Mouse (Mus musculus): ENCODE measurements at regions not wholly inside any gene's neighbourhood (a gene's known extent, or its start where the extent isn't known, plus 50 kb on each side); places are given as distances from the start of the nearest gene placed in this dataset.
A peak's percentile ranks its signal among the peaks of the same experiment; 100 is the strongest.
"Not testable (repeated sequence)": the region's sequence is repeated elsewhere in the genome, so short reads cannot be mapped to it uniquely, and the experiment has no call there.

GRCm38 (mm10) chr12:51187726-51188125 lies 160.1 kb upstream of the G2e3 start:
- Histone ChIP-seq H3K27ac (replicated peaks) (no peak overlapping the region), H3K4me2 (replicated peaks) (no peak overlapping the region), H3K9ac (no peak overlapping the region), H3K9me3 (replicated peaks) (no peaks in the 10 kb centered on the region), H3K4me3 (replicated peaks) (no peak overlapping the region), H3K27me3 (no peaks in the 10 kb centered on the region), H3K36me3 (no peaks in the 10 kb centered on the region), H3K4me1 (no peaks in the 10 kb centered on the region)
- ATAC-seq (ENCODE audit: insufficient number of reproducible peaks, low FRiP score, low TSS enrichment, low read depth), result no peak
- WGBS, result 75% methylated on average over 6 of the region's 6 CpGs

- H3K4me2 ChIP-seq (replicated peaks), result no peak overlapping the region
- ATAC-seq (ENCODE audit: insufficient number of reproducible peaks, low FRiP score, low TSS enrichment, low read depth), result no peak; the same call in 1 of the 2 replicates
- H3K9me3 ChIP-seq (replicated peaks), result no peaks in the 10 kb centered on the region
- H3K9ac ChIP-seq, result no peak overlapping the region
- no peak overlapping the region for H3K4me3 ChIP-seq (replicated peaks)
- no peaks in the 10 kb centered on the region for H3K27me3 ChIP-seq
- H3K36me3 ChIP-seq, result no peaks in the 10 kb centered on the region
- 59% methylated on average over 8 of the region's 8 CpGs for WGBS
- no peak overlapping the region for H3K27ac ChIP-seq (replicated peaks)
- no peaks in the 10 kb centered on the region for H3K4me1 ChIP-seq
These were observed 162.1 kb upstream of the G2e3 start for GRCm38 (mm10) chr12:51185751-51186150.

GRCm38 (mm10) chr12:51174906-51175756 lies 172.7 kb upstream of the G2e3 start:
- Histone ChIP-seq H3K4me1 (no peaks in the 10 kb centered on the region), H3K4me2 (replicated peaks) (no peak overlapping the region), H3K9ac (no peak overlapping the region), H3K4me3 (replicated peaks) (no peak overlapping the region), H3K36me3 (no peaks in the 10 kb centered on the region), H3K27me3 (no peaks in the 10 kb centered on the region), H3K9me3 (replicated peaks) (no peaks in the 10 kb centered on the region), H3K27ac (replicated peaks) (no peak overlapping the region)
- WGBS, result 45% methylated on average over 16 of the region's 16 CpGs
- ATAC-seq (ENCODE audit: insufficient number of reproducible peaks, low FRiP score, low TSS enrichment, low read depth), result no peak

GRCm38 (mm10) chr12:51165186-51165585 lies 182.7 kb upstream of the G2e3 start:
- Histone ChIP-seq H3K4me3 (replicated peaks) (no peak overlapping the region), H3K4me1 (no peaks in the 10 kb centered on the region), H3K36me3 (no peaks in the 10 kb centered on the region), H3K9me3 (replicated peaks) (no peaks in the 10 kb centered on the region), H3K27me3 (no peaks in the 10 kb centered on the region), H3K9ac (no peak overlapping the region), H3K4me2 (replicated peaks) (no peak overlapping the region), H3K27ac (replicated peaks) (no peak overlapping the region)
- no peak for ATAC-seq (ENCODE audit: insufficient number of reproducible peaks, low FRiP score, low TSS enrichment, low read depth)
- WGBS, result 90% methylated on average over 7 of the region's 7 CpGs

- Histone ChIP-seq H3K4me3 (replicated peaks) (no peak overlapping the region), H3K9me3 (replicated peaks) (no peaks in the 10 kb centered on the region), H3K4me2 (replicated peaks) (no peak overlapping the region), H3K27me3 (no peaks in the 10 kb centered on the region), H3K27ac (replicated peaks) (no peak overlapping the region), H3K9ac (no peak overlapping the region), H3K4me1 (no peaks in the 10 kb centered on the region), H3K36me3 (no peaks in the 10 kb centered on the region)
- WGBS, result 66% methylated on average over 1 of the region's 1 CpGs
- no peak for ATAC-seq (ENCODE audit: insufficient number of reproducible peaks, low FRiP score, low TSS enrichment, low read depth)
These were observed 186.9 kb upstream of the G2e3 start for GRCm38 (mm10) chr12:51160995-51161394.

GRCm38 (mm10) chr12:51160122-51160521 lies 187.7 kb upstream of the G2e3 start:
- Histone ChIP-seq H3K27me3 (no peaks in the 10 kb centered on the region), H3K9me3 (replicated peaks) (no peaks in the 10 kb centered on the region), H3K27ac (replicated peaks) (no peak overlapping the region), H3K36me3 (no peaks in the 10 kb centered on the region), H3K4me3 (replicated peaks) (no peak overlapping the region), H3K9ac (no peak overlapping the region), H3K4me2 (replicated peaks) (no peak overlapping the region), H3K4me1 (no peaks in the 10 kb centered on the region)
- WGBS, result 71% methylated on average over 1 of the region's 1 CpGs
- no peak for ATAC-seq (ENCODE audit: insufficient number of reproducible peaks, low FRiP score, low TSS enrichment, low read depth)

GRCm38 (mm10) chr12:51147963-51148362 lies 199.9 kb upstream of the G2e3 start:
- no peak overlapping the region for H3K4me3 ChIP-seq (replicated peaks)
- no peaks in the 10 kb centered on the region for H3K27me3 ChIP-seq
- H3K4me2 ChIP-seq (replicated peaks), result no peak overlapping the region
- WGBS, result 72% methylated on average over 8 of the region's 8 CpGs
- H3K9ac ChIP-seq, result no peak overlapping the region
- ATAC-seq (ENCODE audit: insufficient number of reproducible peaks, low FRiP score, low TSS enrichment, low read depth), result no peak
- no peaks in the 10 kb centered on the region for H3K4me1 ChIP-seq
- H3K9me3 ChIP-seq (replicated peaks), result no peaks in the 10 kb centered on the region
- no peak overlapping the region for H3K27ac ChIP-seq (replicated peaks)
- H3K36me3 ChIP-seq, result no peaks in the 10 kb centered on the region

- H3K9ac ChIP-seq, result no peak overlapping the region
- H3K36me3 ChIP-seq, result no peaks in the 10 kb centered on the region
- H3K27ac ChIP-seq (replicated peaks), result no peak overlapping the region
- no peak overlapping the region for H3K4me3 ChIP-seq (replicated peaks)
- H3K9me3 ChIP-seq (replicated peaks), result no peaks in the 10 kb centered on the region
- no peaks in the 10 kb centered on the region for H3K27me3 ChIP-seq
- H3K4me1 ChIP-seq, result no peaks in the 10 kb centered on the region
- H3K4me2 ChIP-seq (replicated peaks), result no peak overlapping the region
- ATAC-seq (ENCODE audit: insufficient number of reproducible peaks, low FRiP score, low TSS enrichment, low read depth), result no peak
These were observed 204.0 kb upstream of the G2e3 start for GRCm38 (mm10) chr12:51143840-51144239.

GRCm38 (mm10) chr12:51143196-51143595 lies 204.7 kb upstream of the G2e3 start:
- Histone ChIP-seq H3K9ac (no peak overlapping the region), H3K4me1 (no peaks in the 10 kb centered on the region), H3K36me3 (no peaks in the 10 kb centered on the region), H3K27ac (replicated peaks) (no peak overlapping the region), H3K4me3 (replicated peaks) (no peak overlapping the region), H3K9me3 (replicated peaks) (no peaks in the 10 kb centered on the region), H3K4me2 (replicated peaks) (no peak overlapping the region), H3K27me3 (no peaks in the 10 kb centered on the region)
- 36% methylated on average over 3 of the region's 3 CpGs for WGBS
- ATAC-seq (ENCODE audit: insufficient number of reproducible peaks, low FRiP score, low TSS enrichment, low read depth), result no peak

GRCm38 (mm10) chr12:51133676-51134075 lies 214.2 kb upstream of the G2e3 start:
- not testable (repeated sequence) for H3K4me3 ChIP-seq (replicated peaks); H3K9ac ChIP-seq; H3K36me3 ChIP-seq; H3K27ac ChIP-seq (replicated peaks); ATAC-seq (ENCODE audit: insufficient number of reproducible peaks, low FRiP score, low TSS enrichment, low read depth); H3K9me3 ChIP-seq (replicated peaks); H3K27me3 ChIP-seq; H3K4me1 ChIP-seq; H3K4me2 ChIP-seq (replicated peaks)
- WGBS, result 86% methylated on average over 5 of the region's 5 CpGs

GRCm38 (mm10) chr12:51128274-51128673 lies 219.6 kb upstream of the G2e3 start:
- H3K27me3 ChIP-seq, result no peaks in the 10 kb centered on the region
- no peaks in the 10 kb centered on the region for H3K4me1 ChIP-seq
- 0 out of 2 replicates have a peak, but pooled peaks have one; percentile 15 for ATAC-seq (ENCODE audit: insufficient number of reproducible peaks, low FRiP score, low TSS enrichment, low read depth)
- no peaks in the 10 kb centered on the region for H3K36me3 ChIP-seq
- H3K9me3 ChIP-seq (replicated peaks), result no peaks in the 10 kb centered on the region
- no peak overlapping the region for H3K9ac ChIP-seq
- H3K4me2 ChIP-seq (replicated peaks), result no peak overlapping the region
- no peak overlapping the region for H3K4me3 ChIP-seq (replicated peaks)
- H3K27ac ChIP-seq (replicated peaks), result no peak overlapping the region

- H3K4me3 ChIP-seq (replicated peaks), result no peak overlapping the region
- peak overlapping the region; percentile 73; the same call in 1 of the 2 replicates for H3K27ac ChIP-seq (replicated peaks)
- H3K9me3 ChIP-seq (replicated peaks), result no peaks in the 10 kb centered on the region
- no peak overlapping the region for H3K9ac ChIP-seq
- 93% methylated on average over 10 of the region's 10 CpGs for WGBS
- ATAC-seq (ENCODE audit: insufficient number of reproducible peaks, low FRiP score, low TSS enrichment, low read depth), result no peak
- no peaks in the 10 kb centered on the region for H3K27me3 ChIP-seq
- H3K4me1 ChIP-seq, result peaks cover 10% of the 10 kb centered on the region; the same call in 1 of the 2 replicates
- no peak overlapping the region for H3K4me2 ChIP-seq (replicated peaks)
- H3K36me3 ChIP-seq, result no peaks in the 10 kb centered on the region
These were observed 229.1 kb upstream of the G2e3 start for GRCm38 (mm10) chr12:51118781-51119180.

All from embryonic facial prominence, embryonic 15.5 days (tissue).